Mouse (Mus musculus): ENCODE results near the gene Carns1. TPM values are rescaled to one million over a fixed set of nuclear protein-coding genes. Genes with fewer than 3 reads are reported as not detected.

Gene Carns1
- total RNA-seq, 1 experiment from 2014 or later, result 4.1 TPM

DNA sequence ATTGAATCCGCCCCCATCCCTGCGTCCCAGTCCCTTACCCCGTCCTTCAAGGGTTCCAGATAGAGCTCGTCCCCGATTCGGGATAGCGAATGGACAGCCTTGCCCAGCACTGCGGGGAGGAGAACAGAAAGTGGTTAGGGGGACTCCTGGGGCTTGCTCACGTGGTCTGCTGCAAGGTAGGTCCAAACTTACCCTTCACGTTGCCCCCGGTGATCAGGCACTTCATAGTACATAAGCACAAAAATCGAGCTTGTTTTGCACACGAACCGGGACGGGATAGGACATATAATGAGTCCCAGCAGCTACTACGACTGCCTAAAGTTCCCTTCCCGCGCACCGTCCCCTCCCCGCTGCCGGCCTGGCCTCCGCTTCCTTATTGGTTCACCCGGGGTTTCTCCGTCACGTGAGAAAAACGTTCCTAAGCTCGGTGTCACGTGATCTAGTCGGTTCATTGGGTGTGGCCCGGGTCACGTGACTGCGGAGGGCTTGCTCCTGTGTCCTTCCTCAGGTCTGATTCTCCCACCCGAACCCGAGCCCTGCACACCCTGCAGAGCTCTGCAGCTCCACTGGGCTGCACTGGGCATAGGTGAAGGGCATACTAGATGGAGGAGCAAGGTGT is 26.1 kb upstream of the Carns1 start, which contains the start of gene Rad9a:
Rad9a (minus strand) TSS at position 372 of the 619 bp plus-strand sequence.
- DNase-seq, result peak; percentile 93

GRCm38 (mm10) chr19:4197180-4197579 is 21.9 kb upstream of the Carns1 start:
- no peak for DNase-seq

DNA sequence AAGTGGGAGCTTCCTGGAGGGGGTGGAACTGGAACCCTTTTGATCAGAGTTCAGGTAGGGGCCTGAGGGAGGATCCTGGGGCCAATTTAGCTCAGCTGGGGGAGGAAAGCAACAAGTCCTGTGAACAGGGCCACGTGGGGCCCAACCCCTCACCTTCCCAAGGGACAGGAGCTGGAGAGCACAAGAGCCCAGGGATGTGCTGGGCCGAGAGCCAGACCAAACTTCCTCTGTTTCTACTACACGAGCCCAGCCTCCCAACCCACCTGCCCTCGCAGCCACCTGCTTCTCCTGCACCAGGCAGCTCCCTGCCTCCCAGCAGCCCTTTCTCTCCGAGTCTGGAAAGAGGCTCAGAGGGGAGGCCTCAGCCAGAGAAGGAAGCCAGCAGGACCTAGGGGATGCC is 21.3 kb upstream of the Carns1 start:
- DNase-seq, result peak; percentile 47

- no peak for DNase-seq
Measured at GRCm38 (mm10) chr19:4196048-4196447, 20.8 kb upstream of the Carns1 start.

GRCm38 (mm10) chr19:4194776-4195650 is 19.7 kb upstream of the Carns1 start:
- DNase-seq, result peak; percentile 56

DNA sequence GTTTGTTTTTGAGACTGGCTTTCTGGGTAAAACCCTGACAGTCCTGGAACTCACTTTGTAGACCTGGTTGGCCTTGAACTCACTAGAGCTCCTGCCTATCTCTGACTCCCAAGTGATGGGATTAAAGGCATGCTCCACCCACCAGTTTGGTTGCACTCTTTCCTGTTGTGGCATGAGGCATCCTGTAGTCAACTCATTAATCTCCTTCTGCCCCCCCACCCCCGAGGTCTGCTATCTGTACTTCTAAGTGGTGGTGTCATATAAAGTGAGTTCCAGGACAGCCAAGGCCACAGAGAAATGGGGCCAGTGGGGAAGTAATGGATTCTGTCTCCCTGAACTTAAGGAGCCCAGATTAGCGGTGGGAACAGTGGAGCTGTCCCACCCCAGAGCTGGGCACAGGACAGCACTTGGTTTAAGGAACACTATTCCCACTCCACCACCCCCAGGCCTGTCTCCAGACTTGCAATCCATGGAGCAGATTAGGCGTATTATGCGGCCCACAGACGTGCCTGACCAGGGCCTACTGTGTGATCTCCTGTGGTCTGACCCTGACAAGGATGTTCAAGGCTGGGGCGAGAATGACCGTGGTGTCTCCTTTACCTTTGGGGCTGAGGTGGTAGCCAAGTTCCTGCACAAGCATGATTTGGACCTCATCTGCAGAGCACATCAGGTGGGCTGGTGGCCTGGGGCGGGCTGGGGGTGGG is 18.9 kb upstream of the Carns1 start:
- DNase-seq, result no peak

- no peak for DNase-seq
Measured at GRCm38 (mm10) chr19:4193129-4193528, 17.9 kb upstream of the Carns1 start.

- DNase-seq, result no peak
Measured at GRCm38 (mm10) chr19:4192251-4192985, 17.1 kb upstream of the Carns1 start.

DNA sequence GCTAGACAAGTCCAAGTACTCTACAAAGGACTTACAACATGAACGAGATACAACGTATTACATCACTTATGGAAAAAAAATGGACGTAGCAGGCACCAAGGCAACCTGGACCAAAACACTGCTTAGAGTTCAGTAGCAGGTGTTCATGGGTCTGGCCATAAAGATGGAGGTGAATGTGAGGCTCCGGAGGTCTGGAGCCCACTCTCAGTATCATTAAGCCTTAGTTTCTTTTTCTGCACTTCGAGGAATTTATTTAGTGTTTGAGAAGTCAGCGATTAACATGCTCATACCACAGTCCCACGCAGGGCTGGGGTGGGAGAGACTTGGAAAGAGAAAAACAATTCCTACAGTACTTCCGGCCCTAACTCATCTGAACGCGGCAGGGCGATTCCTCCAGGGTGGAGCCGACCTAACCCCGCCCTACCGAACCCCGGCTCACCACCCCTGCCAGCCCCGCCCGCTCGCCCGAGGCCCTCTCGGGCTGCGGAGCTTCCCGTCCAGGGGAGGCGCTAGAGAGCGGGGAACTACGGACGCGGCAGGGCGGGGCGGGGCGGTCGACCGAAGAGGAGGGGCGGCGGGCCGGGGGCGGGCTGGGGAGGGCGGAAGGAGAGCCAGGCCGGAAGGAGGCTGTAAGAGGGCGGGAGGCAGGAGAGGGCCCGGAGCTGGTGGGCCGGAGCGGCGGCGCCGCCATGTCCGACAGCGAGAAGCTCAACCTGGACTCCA is 16.4 kb upstream of the Carns1 start, which contains the start of gene Ppp1ca:
Ppp1ca (plus strand) TSS at position 538 of the 723 bp plus-strand sequence.
- DNase-seq, result peak; percentile 99

- DNase-seq, result no peak
Measured at GRCm38 (mm10) chr19:4190831-4191334, 15.6 kb upstream of the Carns1 start, which contains the start of gene Tbc1d10c. Tbc1d10c (minus strand) TSS chr19:4191284.

- no peak for DNase-seq
Measured at GRCm38 (mm10) chr19:4189051-4189620, 13.9 kb upstream of the Carns1 start.

GRCm38 (mm10) chr19:4187303-4187702 is 12.0 kb upstream of the Carns1 start:
- DNase-seq, result no peak

DNA sequence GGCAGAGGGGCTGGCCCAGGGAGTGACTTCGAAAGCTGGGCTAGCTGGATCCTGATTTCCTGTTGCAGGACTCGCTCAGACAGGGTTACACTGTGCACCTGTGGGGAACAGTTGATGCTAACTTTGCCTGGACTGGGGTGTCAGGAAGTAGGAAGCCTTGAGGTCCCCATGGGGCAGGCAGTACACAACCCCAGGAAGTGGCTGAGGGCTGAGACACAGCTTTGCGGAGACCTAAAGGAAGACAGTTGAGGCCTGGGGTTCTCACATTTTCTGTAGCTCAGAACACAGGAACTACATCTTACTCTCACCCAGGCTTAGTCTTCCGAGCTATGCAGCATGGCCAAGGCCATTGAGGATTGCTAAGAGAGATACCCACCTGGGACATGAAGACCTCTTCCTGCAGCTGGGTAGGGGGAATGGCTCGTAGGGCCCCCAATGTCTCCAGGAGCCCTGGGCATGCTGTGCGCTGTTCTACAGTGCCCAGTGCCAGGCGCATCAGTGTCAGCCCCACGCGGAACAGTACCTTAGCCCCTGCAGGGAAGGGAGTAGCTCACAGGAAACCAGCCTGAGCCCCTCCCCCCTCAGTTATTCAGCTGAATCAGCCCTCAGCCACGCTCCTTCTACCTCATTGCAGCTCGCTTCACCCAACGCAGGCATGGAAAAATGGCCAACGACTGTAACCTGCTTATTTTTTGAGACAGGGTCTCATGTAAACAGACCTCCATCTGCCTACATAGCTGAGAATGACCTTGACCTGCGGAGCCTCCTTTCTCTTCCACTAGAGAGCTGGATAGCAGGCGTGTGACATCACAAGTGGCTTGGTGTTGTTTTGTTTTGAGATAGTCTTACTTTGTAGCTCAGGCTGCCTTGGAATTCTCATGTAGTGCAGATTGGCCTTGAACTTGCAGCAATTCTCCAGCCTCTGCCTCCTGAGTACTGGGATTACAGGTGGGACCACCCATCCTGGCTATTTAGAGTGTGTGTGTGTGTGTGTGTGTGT is 10.0 kb upstream of the Carns1 start:
- DNase-seq, result no peak

- no peak for DNase-seq
Measured at GRCm38 (mm10) chr19:4183689-4184088, 8.4 kb upstream of the Carns1 start.

- peak; percentile 69 for DNase-seq
Measured at GRCm38 (mm10) chr19:4181892-4182291, 6.6 kb upstream of the Carns1 start.

GRCm38 (mm10) chr19:4180411-4180810 is 5.1 kb upstream of the Carns1 start:
- DNase-seq, result no peak

DNA sequence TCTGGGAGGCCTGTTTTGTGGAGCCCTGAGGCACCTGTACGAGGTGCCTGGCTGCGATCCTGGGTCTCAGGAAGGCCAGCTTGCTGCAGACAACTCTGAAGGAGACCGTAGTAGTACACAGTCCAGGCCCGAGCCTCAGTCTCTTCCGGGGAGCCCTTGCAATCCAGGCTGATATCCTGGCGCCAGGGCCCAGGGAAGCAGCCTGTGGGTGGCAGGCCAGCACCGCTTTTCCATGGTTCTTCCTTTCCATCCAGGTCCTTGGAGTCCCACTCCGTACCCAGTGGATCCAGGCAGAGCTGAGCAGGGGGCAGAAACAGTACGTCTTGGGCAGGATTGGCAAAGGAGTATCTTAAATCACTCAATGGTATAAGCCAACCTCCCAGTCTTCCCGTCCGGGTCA is 2.4 kb downstream of the Carns1 start:
- DNase-seq, result no peak

DNA sequence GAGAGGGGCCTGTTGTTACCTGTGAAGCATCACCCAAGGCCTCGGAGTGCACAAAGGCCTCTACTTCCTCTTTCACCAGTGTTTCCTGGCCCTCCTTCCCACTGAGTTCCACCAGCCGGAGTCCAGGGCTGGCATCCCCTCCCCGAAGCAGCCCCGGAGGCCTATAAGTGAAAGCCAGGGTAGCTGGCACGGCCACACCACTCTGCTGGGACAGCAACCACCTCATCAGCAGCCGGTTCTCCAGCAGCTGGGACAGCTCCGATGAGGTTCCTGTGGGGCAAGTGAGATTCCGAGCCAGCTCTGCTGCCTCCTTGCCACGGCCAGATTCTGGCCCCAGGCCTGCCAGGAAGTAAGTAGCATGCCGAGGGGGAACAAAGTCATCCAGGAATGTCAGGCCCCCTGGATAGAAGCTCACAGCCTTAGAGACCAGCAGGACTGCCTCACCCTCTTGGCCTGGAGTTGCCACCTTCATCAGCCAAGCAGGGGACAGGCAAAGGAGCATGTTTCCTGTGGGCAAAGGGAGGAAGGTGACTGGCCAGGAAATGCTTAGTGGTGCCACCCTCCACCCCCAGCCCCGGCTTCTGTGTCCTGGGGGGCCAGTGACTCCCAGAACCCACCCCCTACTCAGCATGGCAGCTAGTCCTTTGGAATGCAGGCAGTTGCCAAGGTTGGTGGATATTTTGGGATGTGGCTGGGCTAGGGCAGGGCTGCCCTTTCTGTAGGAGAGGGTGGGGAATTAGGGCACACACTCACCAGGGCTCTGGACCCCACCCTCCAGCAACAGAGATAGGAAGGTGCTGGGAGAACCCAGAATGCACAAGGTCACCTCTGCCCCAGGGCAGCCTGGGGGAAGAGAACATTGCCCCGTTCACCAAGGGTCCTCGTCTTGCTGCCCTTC is 3.6 kb downstream of the Carns1 start:
- no peak for DNase-seq
